Comparison of ENCODE assay signal across 8 mouse cellular contexts in genomic region chr11:72411945-72412344, GRCm38 (mm10). TPM values are rescaled to one million over a fixed set of nuclear protein-coding genes. Genes with fewer than 3 reads are reported as not detected.
A peak's percentile ranks its signal among the peaks of the same experiment; 100 is the strongest.
DNase-seq lines count a peak whose midpoint lies in the region; ATAC-seq and TF ChIP-seq lines count a peak whose summit lies in the region.

No protein-coding gene starts in this region.

- no peaks in the 10 kb centered on the region for H3K27me3 ChIP-seq in heart, embryonic 11.5 days (ENCODE audit: control insufficient read depth, insufficient read depth, low read length)
- H3K27me3 ChIP-seq in testis, adult 2 months (ENCODE audit: control insufficient read depth, insufficient read depth, low read length) = no peaks in the 10 kb centered on the region
- H3K27me3 ChIP-seq in liver, embryonic 14.5 days (ENCODE audit: control insufficient read depth, insufficient read depth, low read length) = peaks cover 4% of the 10 kb centered on the region

- no peaks in the 10 kb centered on the region for H3K36me3 ChIP-seq in heart, embryonic 11.5 days (ENCODE audit: control insufficient read depth, insufficient read depth, low read length)
- H3K36me3 ChIP-seq in testis, adult 2 months (ENCODE audit: control insufficient read depth, insufficient read depth, low read length) = no peaks in the 10 kb centered on the region
- no peaks in the 10 kb centered on the region for H3K36me3 ChIP-seq in liver, embryonic 14.5 days (replicated peaks; ENCODE audit: control insufficient read depth, insufficient read depth, low read depth)

- H3K4me2 ChIP-seq in heart, embryonic 11.5 days = peak overlapping the region; percentile 91
- peak overlapping the region; percentile 84 for H3K4me2 ChIP-seq in liver, embryonic 14.5 days (ENCODE audit: low read depth)

- peaks cover 72% of the 10 kb centered on the region for H3K4me1 ChIP-seq in heart, embryonic 11.5 days (ENCODE audit: control insufficient read depth, insufficient read depth, low read length)
- H3K4me1 ChIP-seq in testis, adult 2 months (ENCODE audit: control insufficient read depth, insufficient read depth, low read length) = peaks cover 19% of the 10 kb centered on the region
- peaks cover 15 to 42% of the 10 kb centered on the region in 2 experiments for H3K4me1 ChIP-seq in liver, embryonic 14.5 days (replicated peaks; ENCODE audit: control insufficient read depth in 2 of 2, insufficient read depth in 2 of 2, low read length in 1 of 2)

- TF ChIP-seq CTCF in testis, adult 2 months (IDR thresholded peaks at IDR 0.05; ENCODE audit: control insufficient read depth, insufficient read depth, insufficient replicate concordance, low read depth, low read length) = no peak
- no peak for TF ChIP-seq CTCF in liver, embryonic 14.5 days (IDR thresholded peaks at IDR 0.05; ENCODE audit: low read depth)

- no peak for TF ChIP-seq EP300 in liver, embryonic 14.5 days (IDR thresholded peaks at IDR 0.05; ENCODE audit: low read depth)

- no peak overlapping the region for H3K27ac ChIP-seq in heart, embryonic 11.5 days (ENCODE audit: low read depth, low read length)
- no peak overlapping the region for H3K27ac ChIP-seq in testis, adult 2 months (ENCODE audit: control insufficient read depth, insufficient read depth, low read depth, low read length)
- no peak overlapping the region for H3K27ac ChIP-seq in liver, embryonic 14.5 days

- H3K4me3 ChIP-seq in heart, embryonic 11.5 days (ENCODE audit: low read depth, low read length) = peak overlapping the region; percentile 97
- H3K4me3 ChIP-seq in testis, adult 2 months (ENCODE audit: control insufficient read depth, low read depth, low read length) = peak overlapping the region; percentile 86
- peak overlapping the region in 1 of 2 experiments; percentile 58; a peak in 2 of 4 replicates for H3K4me3 ChIP-seq in liver, embryonic 14.5 days (ENCODE audit: insufficient read depth in 1 of 2, low read depth in 2 of 2, low read length in 2 of 2)

- no peak for TF ChIP-seq POLR2A in testis, adult 2 months (IDR thresholded peaks at IDR 0.05; ENCODE audit: control insufficient read depth, low read depth, low read length)

- DNase-seq in heart, adult 8-10 months (ENCODE audit: low spot score) = no peak
- DNase-seq in testis, postnatal 10 days (ENCODE audit: low spot score) = no peak
- no peak for DNase-seq in liver, embryonic 14.5 days (ENCODE audit: low read depth in 3 of 3, low spot score in 3 of 3)
- DNase-seq in cerebellum, adult 8-10 months = no peak
- DNase-seq in adrenal gland, postnatal 36 days = no peak

- peak overlapping the region; percentile 53 for H3K9ac ChIP-seq in heart, embryonic 11.5 days (ENCODE audit: low read depth, low read length)
- H3K9ac ChIP-seq in liver, embryonic 14.5 days (replicated peaks) = no peak overlapping the region

- WGBS in heart, embryonic 11.5 days (ENCODE audit: insufficient replicate concordance) = 26% methylated on average over 9 of the region's 9 CpGs
- 40% methylated on average over 9 of the region's 9 CpGs for WGBS in liver, embryonic 14.5 days (ENCODE audit: insufficient replicate concordance)

- no peaks in the 10 kb centered on the region for H3K9me3 ChIP-seq in heart, embryonic 11.5 days (replicated peaks; ENCODE audit: control insufficient read depth, low read length)
- no peaks in the 10 kb centered on the region for H3K9me3 ChIP-seq in liver, embryonic 14.5 days (ENCODE audit: control insufficient read depth, low read length)

- ATAC-seq in heart, embryonic 11.5 days (replicated peaks; ENCODE audit: insufficient number of reproducible peaks, low FRiP score, low TSS enrichment) = no peak
- no peak for ATAC-seq in liver, embryonic 14.5 days (ENCODE audit: insufficient read depth)
- ATAC-seq in CD4-positive, CD25-positive, alpha-beta regulatory T cell, adult 4 months = no peak

RNA-seq across cellular contexts. Expression of gene Smtnl2, which starts 0.4 kb away (rescaled TPM):
- polyA plus RNA-seq in heart, embryonic 11.5 days (2014; fragmentation: Nextera tagmentation; extraction: Ambion mirVana) = 107 and 123 TPM in 2 replicates
- total RNA-seq in heart, adult 8-10 months (2022) = 10 to 100 TPM; 13.6 to 18.9 (median 16.5) TPM
- polyA plus RNA-seq in testis, adult 2 months (2012; rRNA removed) = 2.1 and 2.5 TPM in 2 replicates
- polyA plus RNA-seq in liver, embryonic 14.5 days (2012; rRNA removed) = 1.1 and 1.3 TPM in 2 replicates
- 0.85 and 0.86 TPM in 2 replicates for polyA plus RNA-seq in liver, embryonic 14.5 days (2014; fragmentation: Nextera tagmentation; extraction: Ambion mirVana)
- under 1 TPM in 1 of 2 experiments, not detected in 1; 0.23 TPM for polyA plus RNA-seq in CD4-positive, CD25-positive, alpha-beta regulatory T cell, adult 4 months (2017; shearing (Covaris generic))
- 1 to 10 TPM; 1.7 to 2.4 TPM for total RNA-seq in adrenal gland, postnatal 36 days (2021)

RNA-seq across cellular contexts. Expression of gene Ggt6, which starts 23.4 kb away (rescaled TPM):
- polyA plus RNA-seq in heart, embryonic 11.5 days (2014; fragmentation: Nextera tagmentation; extraction: Ambion mirVana) = not detected in 2 replicates
- under 1 TPM in 2 of 4 experiments, not detected in 2; 0.32 to 0.44 TPM for total RNA-seq in heart, adult 8-10 months (2022)
- polyA plus RNA-seq in testis, adult 2 months (2012; rRNA removed) = 0.10 TPM in 2 replicates
- polyA plus RNA-seq in liver, embryonic 14.5 days (2012; rRNA removed) = 0.10 and 0.18 TPM in 2 replicates
- polyA plus RNA-seq in liver, embryonic 14.5 days (2014; fragmentation: Nextera tagmentation; extraction: Ambion mirVana) = 0.25 and 0.38 TPM in 2 replicates
- not detected for polyA plus RNA-seq in CD4-positive, CD25-positive, alpha-beta regulatory T cell, adult 4 months (2017; shearing (Covaris generic))
- 1 to 10 TPM in 1 of 2 experiments, under 1 TPM in 1; 0.79 to 5.3 TPM for total RNA-seq in adrenal gland, postnatal 36 days (2021)

RNA-seq across cellular contexts. Expression of gene Mybbp1a, which starts 29.2 kb away (rescaled TPM):
- polyA plus RNA-seq in heart, embryonic 11.5 days (2014; fragmentation: Nextera tagmentation; extraction: Ambion mirVana) = 93.8 and 101 TPM in 2 replicates
- 10 to 100 TPM; 42.4 to 49.4 (median 45.9) TPM for total RNA-seq in heart, adult 8-10 months (2022)
- polyA plus RNA-seq in testis, adult 2 months (2012; rRNA removed) = 13.6 and 14.0 TPM in 2 replicates
- polyA plus RNA-seq in liver, embryonic 14.5 days (2012; rRNA removed) = 31.0 and 56.3 TPM in 2 replicates
- polyA plus RNA-seq in liver, embryonic 14.5 days (2014; fragmentation: Nextera tagmentation; extraction: Ambion mirVana) = 65.5 and 72.6 TPM in 2 replicates
- polyA plus RNA-seq in CD4-positive, CD25-positive, alpha-beta regulatory T cell, adult 4 months (2017; shearing (Covaris generic)) = 100 to 1,000 TPM in 1 of 2 experiments, 10 to 100 TPM in 1; 73.7 to 102 TPM
- total RNA-seq in adrenal gland, postnatal 36 days (2021) = 100 to 1,000 TPM in 1 of 2 experiments, 10 to 100 TPM in 1; 86.3 to 101 TPM

RNA-seq across cellular contexts. Expression of gene Tekt1, which starts 49.7 kb away (rescaled TPM):
- 0.52 and 0.99 TPM in 2 replicates for polyA plus RNA-seq in heart, embryonic 11.5 days (2014; fragmentation: Nextera tagmentation; extraction: Ambion mirVana)
- under 1 TPM in 1 of 4 experiments, not detected in 3; 0.28 TPM for total RNA-seq in heart, adult 8-10 months (2022)
- 184 and 205 TPM in 2 replicates for polyA plus RNA-seq in testis, adult 2 months (2012; rRNA removed)
- polyA plus RNA-seq in liver, embryonic 14.5 days (2012; rRNA removed) = not detected in 2 replicates
- not detected in 2 replicates for polyA plus RNA-seq in liver, embryonic 14.5 days (2014; fragmentation: Nextera tagmentation; extraction: Ambion mirVana)
- not detected for polyA plus RNA-seq in CD4-positive, CD25-positive, alpha-beta regulatory T cell, adult 4 months (2017; shearing (Covaris generic))
- total RNA-seq in adrenal gland, postnatal 36 days (2021) = under 1 TPM; 0.26 to 0.40 TPM

Comparison
In these comparisons a context has a peak if more than half of its experiments do, and no peak if none do; other contexts are left out.
1. RNA of gene Smtnl2, which starts 0.4 kb away (polyA plus RNA-seq): 107 to 123 TPM in heart, embryonic 11.5 days; 2.1 to 2.5 TPM in testis, adult 2 months, 0.85 to 1.3 TPM in liver, embryonic 14.5 days and 0.23 TPM in CD4-positive, CD25-positive, alpha-beta regulatory T cell, adult 4 months; every median in the first group is over 10 times any median in the second.